Mouse (Mus musculus) liver, embryonic 12.5 days (tissue): ENCODE results near the gene Sost. TPM values are rescaled to one million over a fixed set of nuclear protein-coding genes. Genes with fewer than 3 reads are reported as not detected.

Source experiments
- ATAC-seq: fragments of 200-750 bp; cut with Nextera tagmentation; 2 replicates; pipeline ENCODE4 v1.8.0; 2017; ENCODE audit warnings: moderate number of reproducible peaks, mild to moderate bottlenecking, moderate library complexity
- H3K27ac ChIP-seq: fragments of 300-500 bp; sonication (generic); 2 replicates; pipeline ENCODE4 v1.5.1; 2016; ENCODE audit warnings: mild to moderate bottlenecking
- H3K27me3 ChIP-seq: fragments of 300-500 bp; sonication (generic); replicated peaks from 2 replicates; pipeline ENCODE4 v1.6.1; 2016; ENCODE audit warnings: mild to moderate bottlenecking, moderate library complexity
- H3K36me3 ChIP-seq: fragments of 300-500 bp; sonication (generic); 2 replicates; pipeline ENCODE4 v1.6.1; 2016; ENCODE audit warnings: mild to moderate bottlenecking, moderate library complexity
- H3K4me1 ChIP-seq: fragments of 300-500 bp; sonication (generic); 2 replicates; pipeline ENCODE4 v1.6.1; 2016
- H3K4me2 ChIP-seq: fragments of 300-500 bp; sonication (generic); 2 replicates; pipeline ENCODE4 v1.6.1; 2016; ENCODE audit warnings: mild to moderate bottlenecking, moderate library complexity
- H3K4me3 ChIP-seq: fragments of 300-500 bp; sonication (generic); 2 replicates; pipeline ENCODE4 v1.5.1; 2016; ENCODE audit warnings: mild to moderate bottlenecking, moderate library complexity
- H3K9ac ChIP-seq: fragments of 300-500 bp; sonication (generic); 2 replicates; pipeline ENCODE4 v1.6.1; 2016; ENCODE audit warnings: mild to moderate bottlenecking, moderate library complexity
- H3K9me3 ChIP-seq: fragments of 300-500 bp; sonication (generic); replicated peaks from 2 replicates; pipeline ENCODE4 v1.6.1; 2016; ENCODE audit warnings: mild to moderate bottlenecking, moderate library complexity
- WGBS: fragments of 180-500 bp; shearing (Covaris S2); methylation state at CpG from one replicate; pipeline ENCODE4 v1.1.7; 2016; ENCODE audit not compliant: insufficient replicate concordance; 5-methylcytosine and 5-hydroxymethylcytosine counted together
- polyA plus RNA-seq: library from polyadenylated mRNA; unstranded; fragments of >200 nt; fragmentation: Nextera tagmentation; extraction: Ambion mirVana; gene quantifications from 2 replicates; pipeline ENCODE4 v1.2.1, GENCODE M21; 2016

Gene Sost
- polyA plus RNA-seq, 1 experiment from 2014 or later: 0.10 TPM

DNA sequence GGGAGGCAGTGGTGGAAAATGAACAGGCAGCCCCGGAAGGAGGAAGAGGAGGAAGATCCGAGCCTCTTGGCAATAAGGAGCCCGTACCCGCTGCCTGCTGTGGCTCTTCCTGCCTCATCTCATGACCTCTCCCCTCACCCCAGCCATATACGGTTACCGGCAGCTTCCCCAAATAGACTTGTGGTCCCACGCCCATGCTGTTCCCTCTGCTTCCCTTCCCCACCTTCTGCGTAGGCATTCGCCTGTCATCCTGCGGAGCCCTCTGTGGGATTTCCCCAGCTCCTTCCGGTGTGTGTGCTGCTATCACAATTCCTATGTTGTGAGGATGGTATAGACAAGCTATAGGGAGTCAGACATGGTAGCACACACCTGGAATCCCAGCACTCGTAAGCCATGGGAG is 15.0 kb upstream of the Sost start:
- Histone ChIP-seq H3K27me3 (peaks cover 33% of the 10 kb centered on the region), H3K27ac (no peak overlapping the region), H3K4me3 (no peak overlapping the region), H3K9ac (no peak overlapping the region), H3K36me3 (peaks cover 12% of the 10 kb centered on the region; the same call in 1 of the 2 replicates), H3K9me3 (no peaks in the 10 kb centered on the region), H3K4me1 (peaks cover 43% of the 10 kb centered on the region), H3K4me2 (no peak overlapping the region)
- WGBS: 38% methylated on average over 12 of the region's 12 CpGs
- no peak for ATAC-seq

DNA sequence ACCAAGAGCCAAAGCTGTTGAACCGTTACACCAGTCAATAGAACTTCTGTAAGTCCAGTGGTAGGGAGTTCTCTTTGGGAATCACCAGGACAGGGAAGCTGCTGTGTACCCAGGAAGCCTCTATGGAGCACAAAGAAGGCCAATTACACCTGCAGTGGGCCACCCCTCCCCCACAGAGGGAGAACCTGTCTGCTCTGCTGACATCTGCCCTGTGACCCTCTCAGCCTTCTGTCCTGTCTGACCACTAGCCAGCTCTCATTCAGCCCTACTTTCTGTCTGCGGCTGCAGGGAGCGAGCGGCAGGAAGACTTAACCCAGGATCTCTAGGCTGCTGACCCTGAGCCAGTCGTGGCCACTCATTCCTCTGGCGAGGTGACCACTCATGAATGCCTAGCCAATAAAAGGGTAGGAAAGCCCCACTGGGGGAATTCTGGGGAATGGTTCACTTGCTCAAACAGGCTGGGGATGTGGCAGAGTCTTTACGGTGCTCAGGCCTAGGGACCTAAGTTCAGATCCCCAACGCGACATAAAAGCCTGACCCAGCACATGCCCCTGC is 13.9 kb upstream of the Sost start:
- H3K27me3 ChIP-seq: peaks cover 26% of the 10 kb centered on the region
- H3K9ac ChIP-seq: no peak overlapping the region
- H3K36me3 ChIP-seq: peaks cover 12% of the 10 kb centered on the region; the same call in 1 of the 2 replicates
- no peak overlapping the region for H3K4me3 ChIP-seq
- ATAC-seq: no peak
- no peaks in the 10 kb centered on the region for H3K9me3 ChIP-seq
- peaks cover 36% of the 10 kb centered on the region for H3K4me1 ChIP-seq
- no peak overlapping the region for H3K27ac ChIP-seq
- WGBS: 79% methylated on average over 9 of the region's 9 CpGs
- H3K4me2 ChIP-seq: no peak overlapping the region

DNA sequence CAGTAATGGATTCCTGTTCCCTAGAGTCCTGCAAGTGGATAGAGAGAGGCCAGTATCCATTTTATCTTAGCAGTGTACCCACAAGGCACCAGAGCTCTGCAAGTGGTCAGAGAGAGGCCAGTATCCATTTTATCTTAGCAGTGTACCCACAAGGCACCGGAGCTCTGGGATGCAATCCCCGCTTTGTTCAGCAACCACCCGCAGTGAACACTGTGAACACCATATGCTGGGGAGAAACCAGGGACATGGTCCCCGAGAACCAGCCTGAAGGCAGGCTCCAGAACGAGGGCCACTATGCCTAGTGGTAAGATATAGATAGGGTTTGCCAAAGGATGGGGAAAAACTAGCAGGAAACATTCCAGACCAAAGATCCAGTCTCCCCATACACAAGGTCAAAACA is 12.3 kb upstream of the Sost start:
- peaks cover 12% of the 10 kb centered on the region; the same call in 1 of the 2 replicates for H3K36me3 ChIP-seq
- 76% methylated on average over 5 of the region's 5 CpGs for WGBS

GRCm38 (mm10) chr11:101976949-101977348 is 10.1 kb upstream of the Sost start:
- no peak overlapping the region for H3K4me3 ChIP-seq
- H3K36me3 ChIP-seq: peaks cover 12% of the 10 kb centered on the region; the same call in 1 of the 2 replicates
- H3K27me3 ChIP-seq: no peaks in the 10 kb centered on the region
- H3K27ac ChIP-seq: no peak overlapping the region
- WGBS: 81% methylated on average over 7 of the region's 7 CpGs
- no peak overlapping the region for H3K9ac ChIP-seq
- H3K9me3 ChIP-seq: no peaks in the 10 kb centered on the region
- no peak for ATAC-seq
- H3K4me1 ChIP-seq: 0 out of 2 replicates have a peak, but pooled peaks cover 5% of the 10 kb centered on the region
- H3K4me2 ChIP-seq: no peak overlapping the region

More for the DNA sequence above, 12.3 kb upstream of the Sost start:
- Histone ChIP-seq H3K9ac (no peak overlapping the region), H3K4me3 (no peak overlapping the region), H3K4me1 (peaks cover 25% of the 10 kb centered on the region), H3K9me3 (no peaks in the 10 kb centered on the region), H3K27me3 (peaks cover 15% of the 10 kb centered on the region), H3K4me2 (no peak overlapping the region), H3K27ac (no peak overlapping the region)
- no peak for ATAC-seq

- WGBS: 53% methylated on average over 9 of the region's 9 CpGs
- Histone ChIP-seq H3K9me3 (no peaks in the 10 kb centered on the region), H3K36me3 (peaks cover 5% of the 10 kb centered on the region; the same call in 1 of the 2 replicates), H3K4me3 (no peak overlapping the region), H3K4me1 (no peaks in the 10 kb centered on the region), H3K9ac (no peak overlapping the region), H3K27me3 (no peaks in the 10 kb centered on the region), H3K4me2 (no peak overlapping the region), H3K27ac (no peak overlapping the region)
- no peak for ATAC-seq
Measured at GRCm38 (mm10) chr11:101974923-101975322, 8.1 kb upstream of the Sost start.

DNA sequence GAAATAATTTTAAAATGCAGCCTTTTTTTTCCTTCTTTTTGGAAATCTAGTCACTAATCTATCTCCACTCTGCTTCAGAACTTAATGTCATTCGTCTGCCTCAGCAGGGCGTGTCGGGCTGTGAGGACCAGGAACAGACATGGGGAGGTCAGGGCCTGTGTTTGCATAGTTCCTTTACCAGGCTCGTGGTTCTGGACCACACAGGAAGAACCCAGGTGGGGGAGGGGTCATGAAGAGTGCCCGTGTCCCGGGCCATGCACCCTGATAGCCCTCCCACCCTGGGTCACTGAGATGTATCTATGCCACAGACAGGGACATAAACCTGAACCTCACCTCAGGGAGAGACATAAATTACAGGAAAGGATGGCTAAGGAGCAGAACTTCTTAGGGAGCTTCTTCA is 7.4 kb upstream of the Sost start:
- no peaks in the 10 kb centered on the region for H3K4me1 ChIP-seq
- ATAC-seq: no peak
- no peak overlapping the region for H3K4me3 ChIP-seq
- 53% methylated on average over 6 of the region's 6 CpGs for WGBS
- no peak overlapping the region for H3K4me2 ChIP-seq
- H3K27me3 ChIP-seq: no peaks in the 10 kb centered on the region
- H3K36me3 ChIP-seq: no peaks in the 10 kb centered on the region
- H3K27ac ChIP-seq: no peak overlapping the region
- no peak overlapping the region for H3K9ac ChIP-seq
- no peaks in the 10 kb centered on the region for H3K9me3 ChIP-seq

- 74% methylated on average over 9 of the region's 9 CpGs for WGBS
- Histone ChIP-seq H3K9ac (no peak overlapping the region), H3K27ac (no peak overlapping the region), H3K27me3 (peaks cover 3% of the 10 kb centered on the region; the same call in 1 of the 2 replicates), H3K4me2 (no peak overlapping the region), H3K9me3 (no peaks in the 10 kb centered on the region), H3K36me3 (no peaks in the 10 kb centered on the region), H3K4me3 (no peak overlapping the region), H3K4me1 (no peaks in the 10 kb centered on the region)
- no peak for ATAC-seq
Measured at GRCm38 (mm10) chr11:101973496-101973895, 6.7 kb upstream of the Sost start.

GRCm38 (mm10) chr11:101972651-101973050 is 5.8 kb upstream of the Sost start:
- Histone ChIP-seq H3K9ac (no peak overlapping the region), H3K4me2 (no peak overlapping the region), H3K4me1 (no peaks in the 10 kb centered on the region), H3K9me3 (no peaks in the 10 kb centered on the region), H3K36me3 (no peaks in the 10 kb centered on the region), H3K27me3 (peaks cover 11% of the 10 kb centered on the region), H3K27ac (no peak overlapping the region), H3K4me3 (no peak overlapping the region)
- WGBS: 81% methylated on average over 5 of the region's 5 CpGs
- ATAC-seq: no peak

DNA sequence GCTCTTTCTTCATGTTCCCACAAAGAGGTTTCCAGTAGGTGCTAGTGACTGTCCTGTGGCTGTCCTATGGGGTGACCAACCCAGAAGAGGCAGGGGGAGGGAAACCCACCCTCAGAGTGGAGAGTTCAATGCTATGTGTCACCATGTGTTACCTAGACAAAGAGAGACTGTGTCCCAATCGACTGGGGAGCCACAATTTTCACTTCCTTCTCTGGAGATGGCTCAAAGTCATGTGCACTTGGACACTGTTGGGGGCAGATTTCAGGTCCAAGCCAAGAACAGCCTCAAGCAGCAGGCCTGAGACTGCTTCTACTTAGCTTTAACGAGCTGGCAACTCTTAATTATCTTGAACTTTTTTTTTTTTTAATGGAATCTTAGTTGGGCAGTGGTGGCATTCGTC is 5.3 kb upstream of the Sost start:
- H3K27ac ChIP-seq: no peak overlapping the region
- no peaks in the 10 kb centered on the region for H3K9me3 ChIP-seq
- H3K4me3 ChIP-seq: no peak overlapping the region
- no peaks in the 10 kb centered on the region for H3K4me1 ChIP-seq
- no peaks in the 10 kb centered on the region for H3K36me3 ChIP-seq
- 51% methylated on average over 3 of the region's 3 CpGs for WGBS
- no peak for ATAC-seq
- H3K4me2 ChIP-seq: no peak overlapping the region
- no peak overlapping the region for H3K9ac ChIP-seq
- H3K27me3 ChIP-seq: peaks cover 17% of the 10 kb centered on the region

DNA sequence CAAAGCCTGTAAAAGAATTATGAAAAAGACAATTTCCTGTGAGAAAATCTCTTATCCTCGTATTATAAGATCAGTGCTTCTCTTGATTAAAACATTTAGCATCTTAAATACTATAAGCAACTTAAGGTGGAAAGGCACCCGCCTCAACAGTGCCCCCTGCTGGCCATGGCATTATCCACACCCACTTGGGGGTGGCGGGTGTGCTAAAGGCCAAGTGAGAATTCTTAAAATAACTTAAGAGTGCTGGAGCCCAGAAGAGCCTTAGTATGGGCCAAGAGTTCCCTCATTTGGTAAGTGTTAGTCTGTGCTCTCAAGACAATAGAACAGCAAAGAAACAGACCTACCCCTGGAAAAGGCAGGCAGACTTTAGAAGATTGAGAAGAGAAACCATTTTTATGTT is 4.6 kb upstream of the Sost start:
- H3K4me1 ChIP-seq: no peaks in the 10 kb centered on the region
- no peaks in the 10 kb centered on the region for H3K36me3 ChIP-seq
- H3K4me2 ChIP-seq: no peak overlapping the region
- no peak for ATAC-seq
- H3K27ac ChIP-seq: no peak overlapping the region
- no peaks in the 10 kb centered on the region for H3K9me3 ChIP-seq
- 23% methylated on average over 3 of the region's 3 CpGs for WGBS
- no peak overlapping the region for H3K4me3 ChIP-seq
- peaks cover 24% of the 10 kb centered on the region for H3K27me3 ChIP-seq
- no peak overlapping the region for H3K9ac ChIP-seq

DNA sequence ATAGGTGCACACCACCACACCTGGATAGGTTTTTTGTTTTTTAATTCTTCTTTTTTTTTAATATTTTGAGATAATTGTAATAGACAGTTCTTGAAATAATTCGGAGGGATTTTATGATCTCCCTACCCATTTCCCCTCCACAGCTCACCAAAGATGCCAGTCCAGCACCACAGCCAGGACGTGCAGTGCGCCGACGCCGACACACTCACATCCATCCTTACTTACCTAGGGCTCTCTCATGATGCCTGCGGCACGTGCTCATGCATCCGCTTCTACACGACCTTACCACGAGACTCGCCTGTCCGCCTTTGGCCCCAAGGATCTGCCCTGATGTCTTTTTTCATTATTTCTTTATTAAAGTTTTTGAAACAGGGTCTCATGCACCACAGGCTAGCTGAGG is 3.0 kb upstream of the Sost start:
- H3K27me3 ChIP-seq: peaks cover 39% of the 10 kb centered on the region
- H3K36me3 ChIP-seq: no peaks in the 10 kb centered on the region
- no peak for ATAC-seq
- H3K4me2 ChIP-seq: no peak overlapping the region
- H3K27ac ChIP-seq: no peak overlapping the region
- H3K4me1 ChIP-seq: no peaks in the 10 kb centered on the region
- H3K9ac ChIP-seq: no peak overlapping the region
- no peak overlapping the region for H3K4me3 ChIP-seq
- WGBS: 72% methylated on average over 13 of the region's 13 CpGs
- no peaks in the 10 kb centered on the region for H3K9me3 ChIP-seq

GRCm38 (mm10) chr11:101968791-101969190 is 2.0 kb upstream of the Sost start:
- H3K4me3 ChIP-seq: no peak overlapping the region
- no peak overlapping the region for H3K4me2 ChIP-seq
- H3K36me3 ChIP-seq: no peaks in the 10 kb centered on the region
- H3K27ac ChIP-seq: no peak overlapping the region
- peaks cover 5% of the 10 kb centered on the region; the same call in 1 of the 2 replicates for H3K4me1 ChIP-seq
- H3K9ac ChIP-seq: no peak overlapping the region
- H3K9me3 ChIP-seq: no peaks in the 10 kb centered on the region
- peaks cover 50% of the 10 kb centered on the region for H3K27me3 ChIP-seq
- ATAC-seq: no peak; the same call in 1 of the 2 replicates
- WGBS: 1% methylated on average over 5 of the region's 5 CpGs

GRCm38 (mm10) chr11:101968311-101968710 is 1.5 kb upstream of the Sost start:
- no peaks in the 10 kb centered on the region for H3K9me3 ChIP-seq
- whole genome bisulfite sequencing: 16% methylated on average over 7 of the region's 7 CpGs
- ATAC-seq: no peak; the same call in 1 of the 2 replicates
- peaks cover 9% of the 10 kb centered on the region for H3K4me1 ChIP-seq
- H3K9ac ChIP-seq: no peak overlapping the region
- no peak overlapping the region for H3K27ac ChIP-seq
- no peaks in the 10 kb centered on the region for H3K36me3 ChIP-seq
- peaks cover 55% of the 10 kb centered on the region for H3K27me3 ChIP-seq
- H3K4me3 ChIP-seq: no peak overlapping the region
- H3K4me2 ChIP-seq: no peak overlapping the region
